In genomic region chr19:45583136-45583535, GRCm38 (mm10) we compare ENCODE assay signal across 19 mouse cellular contexts.
"Had no signal": no experiment of that assay in that cellular context is flagged by ENCODE, and none has a peak within 500 bp of the region (broad histone marks: within the 10 kb centered on the region; RNA-seq: fewer than 3 reads in every experiment).

No protein-coding gene starts in this region.

- H3K4me3 ChIP-seq: limb, embryonic 12.5 days; limb, embryonic 15.5 days; midbrain, embryonic 13.5 days; neural tube, embryonic 12.5 days; stomach, embryonic 15.5 days had no signal

- H3K27ac ChIP-seq: liver, embryonic 14.5 days; macrophage; neural tube, embryonic 12.5 days; stomach, embryonic 15.5 days had no signal

- H3K9ac ChIP-seq: limb, embryonic 12.5 days; limb, embryonic 15.5 days; liver, embryonic 14.5 days; liver, postnatal 0 days; lung, embryonic 14.5 days; midbrain, embryonic 13.5 days; neural tube, embryonic 12.5 days; stomach, embryonic 15.5 days had no signal

- ATAC-seq: liver, postnatal 0 days; lung, postnatal 0 days; midbrain, embryonic 13.5 days had no signal

- DNase-seq: kidney, adult 9 months; kidney, postnatal 14 days; kidney, postnatal 4 days; left cerebral cortex, postnatal 4 days; liver, postnatal 0 days; lung, embryonic 14.5 days; retina, postnatal 1 day; right cerebral cortex, postnatal 25 days; spleen, adult 18-20 months; thymus, postnatal 25 days had no signal

- H3K4me2 ChIP-seq: limb, embryonic 12.5 days; limb, embryonic 15.5 days; liver, embryonic 11.5 days; lung, embryonic 14.5 days; midbrain, embryonic 13.5 days; neural tube, embryonic 12.5 days; stomach, embryonic 15.5 days had no signal

- H3K9me3 ChIP-seq: limb, embryonic 12.5 days; limb, embryonic 15.5 days; midbrain, embryonic 13.5 days; stomach, embryonic 15.5 days had no signal

- H3K27me3 ChIP-seq: limb, embryonic 12.5 days; limb, embryonic 15.5 days; stomach, embryonic 15.5 days had no signal
